Mouse (Mus musculus) erythroblast, embryonic 14.5 days (primary cell): ENCODE data around the gene Hyou1.

Source experiments
- GATA1 ChIP-seq: IDR thresholded peaks from 2 replicates; pipeline ENCODE4 v1.6.1; 2012; ENCODE audit warnings: low read length, inconsistent platforms, mixed read lengths
- TAL1 ChIP-seq: IDR thresholded peaks from 3 replicates; pipeline ENCODE4 v1.6.1; 2012; ENCODE audit warnings: low read length, inconsistent platforms, mixed read lengths

GRCm38 (mm10) chr9:44401081-44401480 is 21.8 kb downstream of the Hyou1 start:
- TF ChIP-seq GATA1 (no peak), TAL1 (no peak)
